Mouse (Mus musculus) intestine, embryonic 14.5 days (tissue): Measurements from ENCODE around the gene Stxbp4. TPM values are rescaled to one million over a fixed set of nuclear protein-coding genes. Genes with fewer than 3 reads are reported as not detected.

Source experiments
- ATAC-seq: fragments of 200-750 bp; cut with Nextera tagmentation; replicated peaks from 2 replicates; pipeline ENCODE4 v1.8.0; 2017; ENCODE audit warnings: low read depth, moderate number of reproducible peaks, moderate TSS enrichment, moderate library complexity; ENCODE audit not compliant: low FRiP score, low TSS enrichment
- DNase-seq: peaks from one replicate; pipeline ENCODE4 v3.0.0-alpha.2; 2018; ENCODE audit warnings: low spot score
- H3K27ac ChIP-seq: fragments of 300-500 bp; sonication (generic); 2 replicates; pipeline ENCODE4 v1.5.1; 2014; ENCODE audit warnings: low read depth, mild to moderate bottlenecking, control low read depth
- H3K27me3 ChIP-seq: fragments of 300-500 bp; sonication (generic); replicated peaks from 2 replicates; pipeline ENCODE4 v1.6.1; 2014; ENCODE audit warnings: low read length, control low read depth; ENCODE audit not compliant: control insufficient read depth, insufficient read depth
- H3K36me3 ChIP-seq: fragments of 300-500 bp; sonication (generic); 2 replicates; pipeline ENCODE4 v1.6.1; 2014; ENCODE audit warnings: low read length, control low read depth; ENCODE audit not compliant: control insufficient read depth, insufficient read depth
- H3K4me1 ChIP-seq: fragments of 300-500 bp; sonication (generic); replicated peaks from 2 replicates; pipeline ENCODE4 v1.6.1; 2014; ENCODE audit warnings: low read length, control low read depth, mixed read lengths; ENCODE audit not compliant: control insufficient read depth, insufficient read depth
- H3K4me2 ChIP-seq: fragments of 300-500 bp; sonication (generic); 2 replicates; pipeline ENCODE4 v1.6.1; 2014; ENCODE audit warnings: low read length
- H3K4me3 ChIP-seq: fragments of 300-500 bp; sonication (generic); 2 replicates; pipeline ENCODE4 v1.5.1; 2014; ENCODE audit warnings: low read depth, low read length, control low read depth, mixed read lengths
- H3K9ac ChIP-seq: fragments of 300-500 bp; sonication (generic); 2 replicates; pipeline ENCODE4 v1.6.1; 2014; ENCODE audit warnings: mild to moderate bottlenecking, low read length
- H3K9me3 ChIP-seq: fragments of 300-500 bp; sonication (generic); 2 replicates; pipeline ENCODE4 v1.6.1; 2016; ENCODE audit warnings: low read length, control low read depth; ENCODE audit not compliant: control insufficient read depth
- WGBS: fragments of 180-500 bp; shearing (Covaris S2); extraction: QIAGEN DNeasy Blood & Tissue Kit; methylation state at CpG from one replicate; pipeline ENCODE4 v1.1.7; 2014; 5-methylcytosine and 5-hydroxymethylcytosine counted together
- polyA plus RNA-seq: library from polyadenylated mRNA; unstranded; fragments of >200 nt; fragmentation: Nextera tagmentation; extraction: Ambion mirVana; gene quantifications from 2 replicates; pipeline ENCODE4 v1.2.1, GENCODE M21; 2014

Gene Stxbp4
- polyA plus RNA-seq, 1 experiment from 2014 or later = 18.7 TPM

GRCm38 (mm10) chr11:90677027-90677426 lies 39.1 kb upstream of the Stxbp4 start:
- WGBS = 92% methylated on average over 7 of the region's 7 CpGs
- no peak overlapping the region for H3K9ac ChIP-seq
- no peak for DNase-seq

DNA sequence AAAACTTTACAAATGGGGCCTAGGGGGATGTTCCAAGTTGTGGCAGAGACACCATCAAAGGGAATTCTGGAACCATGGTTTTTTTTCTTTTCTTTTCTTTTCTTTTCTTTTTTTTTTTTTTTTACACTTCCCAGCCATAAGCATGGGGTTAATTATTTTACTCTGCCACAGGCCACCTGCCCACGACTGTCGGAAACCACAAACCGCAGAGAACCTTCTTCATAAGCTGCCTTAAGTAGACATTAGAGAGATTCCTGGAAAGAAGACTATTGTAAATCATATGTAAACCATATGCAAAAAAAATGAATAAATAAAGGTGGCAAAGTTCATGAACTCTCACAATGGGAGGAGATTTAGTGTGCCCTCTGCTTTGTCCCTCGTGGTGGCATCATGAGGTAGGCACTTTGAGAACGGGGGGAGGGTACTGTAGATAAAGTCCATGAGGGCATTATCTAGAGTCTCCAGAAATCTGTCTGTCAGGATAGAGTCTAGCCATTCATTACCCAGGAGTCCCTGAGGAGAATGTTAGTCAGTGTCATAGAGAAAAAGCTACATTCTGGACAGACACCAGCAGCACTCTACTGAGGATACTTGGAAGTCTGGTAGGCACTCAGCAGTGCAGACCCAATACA lies 37.7 kb upstream of the Stxbp4 start:
- WGBS = 79% methylated on average over 5 of the region's 5 CpGs
- Histone ChIP-seq H3K9ac (no peak overlapping the region), H3K27ac (no peak overlapping the region), H3K4me2 (no peak overlapping the region), H3K27me3 (no peaks in the 10 kb centered on the region), H3K4me1 (no peaks in the 10 kb centered on the region), H3K9me3 (no peaks in the 10 kb centered on the region), H3K4me3 (no peak overlapping the region), H3K36me3 (peaks cover 9% of the 10 kb centered on the region; the same call in 1 of the 2 replicates)
- no peak for DNase-seq
- ATAC-seq = no peak

More at GRCm38 (mm10) chr11:90677027-90677426, 39.1 kb upstream of the Stxbp4 start:
- Histone ChIP-seq H3K27me3 (no peaks in the 10 kb centered on the region), H3K9me3 (no peaks in the 10 kb centered on the region), H3K4me1 (no peaks in the 10 kb centered on the region), H3K4me3 (no peak overlapping the region), H3K36me3 (peaks cover 17% of the 10 kb centered on the region), H3K27ac (no peak overlapping the region), H3K4me2 (no peak overlapping the region)
- ATAC-seq = no peak

DNA sequence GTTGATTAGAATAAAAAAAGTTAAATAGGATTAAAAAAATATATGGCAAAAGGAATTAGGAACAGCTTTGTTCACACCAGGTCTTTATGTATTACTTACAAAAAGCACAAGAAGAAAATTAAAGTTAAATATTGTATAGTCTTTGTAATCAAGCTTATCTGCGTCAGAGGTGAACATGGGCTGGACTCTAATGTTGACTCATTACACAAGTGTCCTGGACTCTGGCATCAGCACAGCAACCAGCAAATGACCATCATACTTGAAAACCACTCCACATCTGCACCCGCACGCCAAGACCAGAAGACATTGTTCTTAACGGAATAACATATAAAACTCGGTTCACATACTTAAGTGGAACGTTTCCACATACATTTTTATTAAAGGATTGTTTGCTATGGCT lies 29.4 kb upstream of the Stxbp4 start:
- H3K27ac ChIP-seq = no peak overlapping the region
- H3K4me3 ChIP-seq = no peak overlapping the region
- ATAC-seq (no peak), DNase-seq (no peak)
- peaks cover 31% of the 10 kb centered on the region for H3K4me1 ChIP-seq
- H3K27me3 ChIP-seq = no peaks in the 10 kb centered on the region
- WGBS = 86% methylated on average over 6 of the region's 6 CpGs
- no peaks in the 10 kb centered on the region for H3K9me3 ChIP-seq
- H3K9ac ChIP-seq = no peak overlapping the region
- H3K4me2 ChIP-seq = no peak overlapping the region
- H3K36me3 ChIP-seq = peaks cover 5% of the 10 kb centered on the region; the same call in 1 of the 2 replicates

DNA sequence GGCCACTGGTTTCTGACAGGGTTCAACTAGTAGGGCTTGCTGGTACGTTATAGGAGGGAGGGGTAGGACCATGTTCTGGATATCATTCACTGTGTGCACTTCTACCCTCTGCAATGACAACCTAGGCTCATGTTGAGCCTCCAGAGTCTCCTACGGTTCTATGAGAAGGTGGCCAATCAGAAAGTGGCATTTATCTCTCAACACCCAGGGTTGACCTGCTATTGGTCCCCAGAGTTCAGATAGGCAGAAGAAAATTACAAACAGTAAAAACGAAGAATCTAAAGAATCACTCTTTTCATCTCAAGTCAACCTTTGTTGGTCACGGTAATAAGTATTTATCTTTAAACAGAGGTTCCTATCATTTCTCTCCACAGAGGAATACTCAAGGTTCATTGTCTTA lies 29.0 kb upstream of the Stxbp4 start:
- Histone ChIP-seq H3K27me3 (no peaks in the 10 kb centered on the region), H3K9me3 (no peaks in the 10 kb centered on the region), H3K9ac (no peak overlapping the region), H3K4me1 (peaks cover 31% of the 10 kb centered on the region), H3K4me2 (no peak overlapping the region), H3K27ac (peak overlapping the region; percentile 30; the same call in 1 of the 2 replicates), H3K4me3 (no peak overlapping the region), H3K36me3 (0 out of 2 replicates have a peak, but pooled peaks cover 3% of the 10 kb centered on the region)
- ATAC-seq (no peak), DNase-seq (no peak)
- WGBS = 80% methylated on average over 4 of the region's 4 CpGs

GRCm38 (mm10) chr11:90666144-90666757 lies 28.4 kb upstream of the Stxbp4 start:
- H3K9me3 ChIP-seq = no peaks in the 10 kb centered on the region
- no peaks in the 10 kb centered on the region for H3K27me3 ChIP-seq
- no peak for DNase-seq
- 0 out of 2 replicates have a peak, but pooled peaks cover 3% of the 10 kb centered on the region for H3K36me3 ChIP-seq
- H3K4me2 ChIP-seq = no peak overlapping the region
- peak; percentile 42; the same call in 1 of the 2 replicates for ATAC-seq
- 47% methylated on average over 3 of the region's 3 CpGs for WGBS
- H3K4me3 ChIP-seq = no peak overlapping the region
- peaks cover 31% of the 10 kb centered on the region for H3K4me1 ChIP-seq
- peak overlapping the region; percentile 68 for H3K27ac ChIP-seq
- H3K9ac ChIP-seq = no peak overlapping the region

DNA sequence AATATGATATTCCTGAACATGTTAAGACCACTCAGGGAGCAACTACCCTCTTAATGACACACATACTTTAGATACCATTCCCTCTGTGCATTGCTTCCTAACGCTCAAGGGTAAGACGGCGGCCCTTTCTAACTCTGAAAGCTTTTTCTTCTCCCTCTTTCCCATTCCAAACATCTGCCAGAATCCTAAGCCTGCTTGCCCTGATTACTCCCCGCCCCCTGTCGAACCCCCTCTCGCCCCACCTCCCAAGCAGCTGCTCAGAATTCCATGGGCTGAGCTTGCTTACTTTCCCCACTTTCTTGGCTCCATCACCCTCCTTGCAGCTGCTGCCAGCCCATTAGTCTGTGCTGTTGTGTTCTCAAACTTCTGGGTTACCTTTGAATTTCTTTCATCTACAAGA lies 27.3 kb upstream of the Stxbp4 start:
- Histone ChIP-seq H3K4me2 (peak overlapping the region; percentile 22), H3K27ac (peak overlapping the region; percentile 68)
- DNase-seq = no peak

GRCm38 (mm10) chr11:90664345-90664986 lies 26.6 kb upstream of the Stxbp4 start:
- no peak for DNase-seq
- Histone ChIP-seq H3K27ac (peak overlapping the region; percentile 68), H3K9me3 (no peaks in the 10 kb centered on the region), H3K4me3 (no peak overlapping the region), H3K4me2 (peak overlapping the region; percentile 22), H3K4me1 (peaks cover 31% of the 10 kb centered on the region), H3K36me3 (peaks cover 9% of the 10 kb centered on the region; the same call in 1 of the 2 replicates), H3K9ac (no peak overlapping the region), H3K27me3 (no peaks in the 10 kb centered on the region)
- 2% methylated on average over 8 of the region's 8 CpGs for WGBS
- ATAC-seq = peak; percentile 47; the same call in 1 of the 2 replicates

More for the DNA sequence above, 27.3 kb upstream of the Stxbp4 start:
- H3K36me3 ChIP-seq = peaks cover 9% of the 10 kb centered on the region; the same call in 1 of the 2 replicates
- H3K9me3 ChIP-seq = no peaks in the 10 kb centered on the region
- 0 out of 2 replicates have a peak, but pooled peaks have one; percentile 32 for ATAC-seq
- no peak overlapping the region for H3K4me3 ChIP-seq
- 3% methylated on average over 6 of the region's 6 CpGs for WGBS
- peaks cover 31% of the 10 kb centered on the region for H3K4me1 ChIP-seq
- H3K9ac ChIP-seq = no peak overlapping the region
- no peaks in the 10 kb centered on the region for H3K27me3 ChIP-seq

- H3K4me1 ChIP-seq = peaks cover 31% of the 10 kb centered on the region
- H3K4me2 ChIP-seq = peak overlapping the region; percentile 22; the same call in 1 of the 2 replicates
- H3K27me3 ChIP-seq = no peaks in the 10 kb centered on the region
- no peak overlapping the region for H3K9ac ChIP-seq
- DNase-seq (no peak), ATAC-seq (no peak)
- peaks cover 8% of the 10 kb centered on the region; the same call in 1 of the 2 replicates for H3K36me3 ChIP-seq
- no peaks in the 10 kb centered on the region for H3K9me3 ChIP-seq
- peak overlapping the region; percentile 68 for H3K27ac ChIP-seq
- WGBS = 39% methylated on average over 5 of the region's 5 CpGs
- H3K4me3 ChIP-seq = no peak overlapping the region
Observed at GRCm38 (mm10) chr11:90663618-90664297, 25.9 kb upstream of the Stxbp4 start.
